Mouse (Mus musculus) left cerebral cortex, adult 9 months (tissue): ENCODE results near the gene Prkra.

Source experiments
- DNase-seq, 2 experiments: peaks; one replicate each; pipeline ENCODE4 v3.0.0; 2022; ENCODE audit warnings: low spot score in 2 of 2

Prkra gene

DNA sequence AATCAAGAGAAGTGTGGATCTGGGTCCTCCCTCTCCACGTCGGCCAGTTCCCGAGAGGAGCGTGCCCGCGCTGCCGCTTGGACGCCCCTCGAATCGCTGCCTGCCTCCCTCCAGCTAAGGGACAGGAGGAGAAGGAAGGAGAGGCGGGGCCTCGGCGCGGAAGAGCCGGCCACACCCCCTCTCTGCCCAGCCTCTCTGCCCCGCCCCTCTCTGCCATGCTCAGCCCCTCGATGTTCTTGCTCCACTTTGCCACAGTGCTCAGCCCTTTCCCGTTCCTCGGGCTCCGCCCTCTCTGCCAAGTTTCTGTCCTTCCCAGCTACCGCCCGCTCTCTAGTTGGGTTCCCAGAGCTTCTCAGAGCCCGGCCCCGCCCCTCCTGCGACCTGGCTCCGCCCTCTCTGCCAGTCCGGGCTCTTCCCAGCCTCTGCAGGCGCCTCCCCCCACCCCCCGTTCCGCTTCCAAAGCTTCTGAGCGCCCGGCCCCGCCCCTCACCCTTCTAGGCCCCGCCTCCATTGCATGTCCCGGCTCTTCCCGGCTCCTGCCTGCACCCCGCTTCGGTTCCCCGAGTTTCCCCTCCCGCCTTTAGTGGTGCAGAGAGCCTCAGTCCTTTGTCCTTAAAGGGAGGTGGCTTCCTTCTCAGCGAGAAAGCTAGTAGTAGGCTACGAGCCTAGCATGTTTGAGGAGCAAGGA lies at the start of gene Prkra, which contains the start of gene Pjvk:
Gene Prkra, minus strand, starts transcription at position 133 of the 688 bp plus-strand sequence.
Gene Pjvk, plus strand, starts transcription at position 594 of the 688 bp plus-strand sequence.
- peak; percentile 94 for DNase-seq

DNA sequence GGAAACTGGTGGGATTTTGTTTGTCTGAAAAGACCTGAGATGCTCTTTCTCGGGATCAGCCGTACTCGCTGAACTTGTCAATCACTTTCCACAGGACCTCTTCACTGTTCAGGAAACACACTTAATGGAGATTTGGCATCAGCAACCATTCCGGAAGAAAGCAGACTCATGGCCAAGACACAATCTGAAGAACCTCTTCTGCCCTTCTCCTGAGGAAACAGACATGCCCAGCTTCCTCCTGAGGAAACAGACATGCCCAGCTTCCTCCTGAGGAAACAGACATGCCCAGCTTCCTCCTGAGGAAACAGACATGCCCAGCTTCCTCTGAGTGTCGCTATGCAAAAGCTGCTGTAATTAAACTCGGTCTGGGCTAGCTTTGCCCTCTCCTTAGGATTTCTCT lies 47.5 kb upstream of the Prkra start:
- no peak for DNase-seq

DNA sequence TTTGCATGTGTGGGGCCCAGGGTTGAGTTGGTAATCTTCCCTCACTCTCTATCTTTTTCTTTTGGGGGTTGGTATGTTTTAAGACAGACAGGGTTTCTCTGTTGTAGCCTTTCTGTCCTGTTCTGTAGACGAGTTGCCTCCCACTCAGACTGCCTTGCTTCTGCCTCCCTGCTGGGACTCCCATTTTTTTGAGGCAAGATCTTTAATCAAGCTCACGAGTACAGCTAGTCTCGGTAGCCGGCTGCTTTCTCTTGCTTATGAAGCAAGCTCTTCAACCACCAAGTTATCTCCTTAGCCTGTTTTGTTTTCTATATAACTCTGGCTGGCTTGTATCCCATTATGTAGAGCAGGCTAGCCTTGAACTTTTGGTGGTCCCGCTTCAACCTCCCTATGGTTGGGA lies 46.0 kb upstream of the Prkra start:
- no peak for DNase-seq

DNA sequence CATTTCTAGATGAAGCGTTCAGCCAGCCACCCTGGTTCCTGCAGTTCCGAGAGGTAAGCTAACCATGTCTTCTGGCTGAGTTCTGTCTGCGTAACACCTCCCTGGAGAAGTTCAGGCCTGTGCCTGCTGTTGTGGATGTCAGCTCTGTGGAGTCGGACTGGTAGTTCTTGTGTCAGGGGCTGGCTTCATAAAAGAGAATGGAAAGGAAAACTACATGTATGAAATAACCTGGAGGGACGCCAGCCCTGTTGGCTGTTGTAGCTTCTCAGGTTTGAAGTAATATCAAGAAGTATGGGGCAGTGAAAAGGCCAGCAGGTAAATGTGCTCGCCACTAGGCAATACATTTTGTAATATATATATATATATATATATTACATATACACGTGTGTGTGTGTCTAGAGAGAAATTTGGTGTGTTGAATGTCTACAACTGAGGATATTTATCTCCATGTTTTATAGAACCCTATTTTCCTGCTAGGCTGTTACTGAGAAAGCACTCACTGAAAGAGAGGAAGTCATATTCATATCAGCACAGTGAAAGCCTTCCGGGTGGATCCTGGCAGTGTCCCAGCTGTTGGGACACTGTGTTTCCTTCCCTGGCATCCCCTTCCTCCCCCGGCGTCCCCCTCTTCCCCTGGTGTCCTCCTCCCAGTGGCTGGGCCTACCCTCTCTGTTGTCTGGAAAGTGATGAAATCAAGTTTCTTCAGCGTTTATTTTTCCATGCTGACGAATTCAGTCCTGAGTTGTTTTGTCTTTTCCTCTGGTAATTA lies 42.8 kb upstream of the Prkra start:
- no peak for DNase-seq

DNA sequence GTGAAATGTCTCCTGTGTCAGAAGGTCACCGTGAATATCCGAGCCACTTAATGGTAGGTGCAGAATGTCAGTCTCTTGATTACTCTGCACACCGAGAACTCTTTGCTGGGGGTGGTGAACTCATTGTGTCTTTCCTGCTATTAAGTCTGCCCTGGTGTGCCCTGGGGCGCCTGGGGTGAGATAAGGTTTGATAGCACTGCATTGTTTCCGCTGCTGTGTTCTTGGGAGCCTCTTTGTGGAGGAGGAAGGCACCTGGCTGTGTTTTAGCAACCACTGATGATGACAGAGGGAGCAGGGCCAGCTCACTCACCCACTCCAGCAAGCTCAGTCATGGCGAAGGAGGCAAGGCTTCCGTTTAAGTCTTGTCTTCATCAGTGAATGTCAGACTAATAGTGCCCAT lies 40.3 kb upstream of the Prkra start:
- no peak for DNase-seq

DNA sequence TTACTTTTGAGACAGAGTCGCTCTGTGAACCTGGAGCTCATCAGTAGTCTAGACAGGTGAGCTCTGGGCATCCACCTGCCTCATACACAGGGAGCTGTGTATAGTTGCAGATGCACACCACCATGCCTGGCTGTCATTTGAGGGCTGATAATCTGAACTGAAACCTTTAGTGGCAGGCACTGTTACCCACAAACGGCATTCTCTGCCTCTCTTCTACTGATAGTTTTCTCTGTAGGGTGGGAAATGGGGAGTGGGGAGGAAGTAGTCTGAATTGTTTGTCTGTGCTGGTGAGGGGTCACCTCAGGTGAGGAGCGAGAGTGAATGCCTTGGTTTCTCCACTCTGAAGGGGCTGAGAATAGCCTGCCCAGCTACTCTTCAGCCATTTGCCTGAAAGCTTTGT lies 39.8 kb upstream of the Prkra start:
- DNase-seq, result no peak

DNA sequence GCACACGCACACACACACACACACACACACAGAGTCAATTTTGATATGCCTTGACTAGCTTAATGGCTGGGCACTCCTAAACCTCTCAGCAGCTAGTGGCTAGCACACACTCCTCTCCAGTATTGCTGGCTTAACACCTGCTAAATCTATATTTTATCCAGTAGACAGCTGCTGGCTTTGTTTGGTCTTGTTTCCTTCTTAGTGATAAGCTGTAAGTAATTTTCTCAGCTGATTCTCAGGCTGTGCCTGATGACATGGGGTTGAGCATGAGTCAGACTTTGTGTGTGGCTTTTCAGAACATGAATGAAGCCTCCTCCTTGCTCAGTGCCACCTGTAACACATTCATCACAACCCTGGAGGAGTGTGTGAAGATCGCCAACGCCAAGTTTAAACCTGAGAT lies 39.2 kb upstream of the Prkra start:
- DNase-seq, result no peak

DNA sequence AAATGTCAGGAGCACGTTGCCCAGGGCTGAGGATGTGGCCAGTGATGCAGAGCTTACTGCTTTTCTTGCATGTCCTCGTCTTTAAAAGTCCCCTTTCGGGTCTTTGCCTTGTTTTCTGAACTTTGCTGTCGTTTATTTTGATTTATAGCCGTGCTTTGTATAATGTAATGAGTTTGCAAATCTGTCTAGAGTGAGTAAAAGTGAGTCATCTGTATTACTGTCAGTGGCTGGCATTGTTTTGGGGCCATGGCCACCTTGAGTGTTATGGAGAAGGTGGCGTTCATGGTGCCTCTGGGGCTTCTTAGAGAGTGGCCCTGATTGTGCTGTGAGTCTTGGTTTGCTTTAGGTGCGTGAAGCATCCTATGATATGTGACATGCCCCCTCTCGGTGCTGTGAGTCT lies 34.5 kb upstream of the Prkra start:
- DNase-seq, result no peak

DNA sequence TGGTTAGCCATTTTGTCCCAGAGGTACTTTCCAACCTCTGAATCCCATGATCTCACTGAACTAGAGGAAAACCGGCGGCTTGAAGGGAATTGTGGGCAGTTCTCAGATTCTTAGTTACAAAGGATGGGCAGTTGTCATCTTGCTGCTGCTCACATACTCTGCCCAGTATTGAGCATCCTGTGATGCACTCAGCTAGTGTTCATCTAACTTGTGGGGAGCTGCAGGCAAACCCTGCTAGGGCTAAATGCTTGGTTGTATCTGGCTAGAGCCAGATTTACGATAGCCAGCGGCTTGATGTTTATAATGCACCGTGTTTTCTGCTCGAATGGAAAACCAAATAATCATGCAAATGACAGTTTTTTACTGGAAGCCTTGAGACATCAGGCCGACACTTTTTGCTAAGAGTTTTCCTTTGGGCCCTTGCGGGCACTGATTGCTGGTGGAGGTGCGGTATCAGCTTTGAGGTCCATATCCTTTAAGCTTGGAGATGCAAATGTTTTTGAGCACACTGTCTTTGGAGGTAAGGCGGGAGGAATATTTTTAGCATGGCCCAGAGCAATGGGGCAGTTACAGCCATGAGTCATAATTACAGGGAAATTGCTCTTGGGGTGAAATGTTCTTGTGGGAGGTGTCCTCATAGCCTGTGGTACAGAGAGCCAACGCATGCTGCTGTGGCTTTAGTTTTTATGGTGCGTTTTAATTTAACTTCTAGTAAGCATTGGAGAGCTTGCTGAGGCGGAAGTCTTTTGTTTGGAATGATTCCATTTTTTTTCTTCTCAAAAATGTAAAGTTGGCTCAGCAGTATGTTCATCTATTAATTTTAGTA lies 28.8 kb upstream of the Prkra start:
- DNase-seq, result no peak

DNA sequence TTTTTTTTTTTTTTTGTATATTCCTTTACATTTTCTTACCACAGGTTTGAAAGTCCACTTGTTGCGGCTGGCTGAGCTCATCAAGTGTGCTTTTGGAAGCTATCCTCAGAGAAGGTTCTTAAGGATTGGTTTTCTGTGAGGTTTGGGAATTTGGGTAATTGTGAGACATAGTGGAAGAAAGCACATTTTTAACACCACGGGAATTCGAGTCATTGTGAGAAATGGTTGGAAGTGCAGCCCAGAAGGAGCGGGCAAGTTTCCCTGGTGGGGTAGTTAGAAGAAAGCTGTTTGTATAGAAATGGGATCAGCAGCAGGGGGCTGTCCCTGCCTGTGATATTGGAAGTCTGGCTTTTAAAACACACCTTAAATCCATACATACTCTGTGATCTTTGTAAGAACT lies 28.1 kb upstream of the Prkra start:
- no peak for DNase-seq

DNA sequence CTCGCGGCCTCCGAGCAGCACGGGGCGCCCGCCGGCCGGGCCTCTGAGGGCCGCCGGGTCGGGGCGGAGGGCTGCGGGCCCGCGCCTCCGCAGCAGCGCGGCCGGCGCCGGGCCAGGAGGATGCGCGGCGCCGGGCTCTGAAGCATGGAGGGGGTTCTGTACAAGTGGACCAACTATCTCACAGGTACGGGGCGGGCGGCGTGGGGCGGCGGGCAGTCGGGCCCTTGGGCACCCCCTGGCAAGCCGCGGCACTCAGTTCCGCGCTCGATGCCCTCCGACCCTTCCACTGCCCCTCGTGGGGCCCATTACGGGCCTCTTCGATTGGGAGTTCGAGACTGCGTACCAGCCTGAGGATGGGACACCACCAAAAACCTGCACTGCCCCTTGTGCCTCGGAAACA lies 27.6 kb upstream of the Prkra start:
- DNase-seq, result no peak

DNA sequence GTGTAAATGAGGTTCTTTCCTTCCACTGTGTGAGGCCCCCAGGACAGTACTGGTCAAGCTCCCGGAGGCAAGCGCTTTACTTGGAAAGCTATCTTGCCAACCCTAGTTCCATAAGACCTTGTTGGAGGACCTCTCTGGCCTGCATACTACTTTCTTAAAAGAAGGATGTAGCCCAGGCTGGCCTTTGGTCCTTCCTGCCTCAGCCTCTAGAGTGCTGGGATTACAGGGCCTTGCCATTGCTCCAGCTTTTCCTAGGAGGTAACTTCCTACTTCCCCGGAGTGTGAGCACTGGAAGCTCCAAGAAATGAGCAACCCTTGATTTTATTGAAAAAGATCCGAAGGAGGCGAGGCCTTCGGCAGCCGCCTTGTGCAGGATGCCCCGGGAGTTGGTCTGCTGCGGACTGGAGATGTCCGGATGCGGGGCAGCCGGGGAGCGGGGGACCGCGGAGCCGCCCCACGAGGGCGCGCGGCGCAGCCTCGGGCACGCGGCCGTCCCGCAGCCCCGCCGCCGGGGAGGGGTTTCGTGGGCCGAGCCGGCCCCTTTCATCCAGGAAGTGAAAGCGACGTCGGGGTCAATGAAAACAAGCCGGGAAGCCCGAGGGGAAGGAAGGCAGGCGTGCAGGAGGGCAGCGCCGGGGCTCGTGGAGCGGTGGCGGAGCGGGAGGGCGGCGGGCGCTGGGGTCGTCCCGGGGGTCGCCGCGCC lies 27.1 kb upstream of the Prkra start, which contains the start of gene Plekha3:
Gene Plekha3, plus strand, starts transcription at position 557 of the 703 bp plus-strand sequence.
- DNase-seq, result peak; percentile 36 to 80

DNA sequence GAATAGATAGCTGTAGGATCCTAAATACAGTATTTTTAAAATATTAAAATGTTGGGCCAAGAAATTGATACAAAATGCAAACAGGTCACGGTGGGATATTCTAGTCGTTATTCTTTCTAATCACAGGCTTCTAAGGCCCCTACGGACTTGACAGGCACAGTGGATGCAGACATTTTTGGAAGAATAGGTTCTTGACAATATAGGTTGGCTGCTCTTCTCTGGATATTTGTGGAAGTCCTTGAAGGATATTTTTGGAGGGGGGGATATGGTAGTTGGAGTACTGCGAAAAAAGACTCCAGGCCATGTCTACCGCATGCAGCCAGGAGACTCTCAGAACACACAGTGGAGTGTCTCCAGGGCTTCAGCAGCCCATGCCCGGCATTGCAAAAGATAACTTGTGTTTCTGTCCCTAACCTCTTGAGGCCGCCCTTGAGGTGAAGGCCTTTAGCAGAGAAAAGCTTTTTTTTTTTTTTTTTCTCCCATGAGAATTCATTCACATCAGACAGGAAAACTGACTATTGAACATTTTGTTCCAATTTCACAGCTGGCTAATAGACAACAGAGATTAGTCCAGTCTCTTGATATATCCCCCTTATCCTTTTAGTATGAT lies 25.8 kb upstream of the Prkra start:
- no peak for DNase-seq

DNA sequence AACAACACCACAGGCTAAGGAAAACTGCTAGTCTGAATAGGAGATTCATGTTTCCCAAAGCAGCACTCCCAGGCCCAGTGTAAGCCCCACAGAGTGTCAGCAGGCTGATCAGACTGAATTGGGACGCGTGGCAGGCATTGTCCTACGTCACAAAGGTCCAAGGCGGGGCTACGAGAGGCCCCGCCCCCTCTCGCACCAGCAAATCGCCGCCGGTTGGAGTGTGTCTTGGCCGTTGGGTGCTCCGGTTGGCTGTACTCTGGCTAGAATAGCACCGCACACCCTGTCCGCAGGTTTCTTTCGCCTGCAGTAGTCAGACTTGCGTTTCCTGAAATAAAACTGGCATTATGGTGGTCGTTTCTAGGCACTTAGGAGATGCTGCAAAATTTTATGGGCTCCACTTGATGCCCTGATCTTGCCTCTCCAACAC lies 25.2 kb upstream of the Prkra start, which contains the start of gene Fkbp7:
Gene Fkbp7, minus strand, starts transcription at position 151 of the 427 bp plus-strand sequence.
- DNase-seq, result peak; percentile 66 to 91

DNA sequence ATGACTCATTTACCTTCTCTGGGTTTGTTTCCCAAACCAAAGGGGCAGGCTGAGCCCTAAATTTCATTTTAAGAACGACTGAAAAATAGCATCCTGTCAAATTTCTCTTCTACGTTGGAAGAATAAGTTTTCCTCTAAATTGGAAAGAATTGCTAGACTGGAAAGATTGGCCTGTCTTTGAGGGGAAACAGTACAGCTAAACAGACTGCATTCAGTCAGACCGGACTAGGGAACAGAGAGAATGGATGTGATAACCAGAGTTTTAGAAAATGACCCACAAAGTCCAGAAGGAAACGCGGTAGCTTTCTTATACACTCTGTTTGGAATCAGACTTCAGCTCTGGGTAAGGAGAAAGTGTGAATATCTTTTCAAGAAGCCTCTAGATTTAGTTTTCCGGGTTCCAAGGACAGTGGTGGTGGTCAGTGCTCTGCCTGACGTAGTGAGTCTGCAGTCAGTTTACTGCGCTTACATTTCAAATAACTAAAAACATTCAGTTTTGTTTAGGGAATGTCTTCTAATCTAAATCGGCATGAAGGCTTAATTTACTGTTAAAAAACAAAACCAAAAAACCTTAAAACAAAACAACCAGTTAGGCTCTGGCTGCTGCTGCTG lies 24.4 kb upstream of the Prkra start:
- DNase-seq, result no peak

DNA sequence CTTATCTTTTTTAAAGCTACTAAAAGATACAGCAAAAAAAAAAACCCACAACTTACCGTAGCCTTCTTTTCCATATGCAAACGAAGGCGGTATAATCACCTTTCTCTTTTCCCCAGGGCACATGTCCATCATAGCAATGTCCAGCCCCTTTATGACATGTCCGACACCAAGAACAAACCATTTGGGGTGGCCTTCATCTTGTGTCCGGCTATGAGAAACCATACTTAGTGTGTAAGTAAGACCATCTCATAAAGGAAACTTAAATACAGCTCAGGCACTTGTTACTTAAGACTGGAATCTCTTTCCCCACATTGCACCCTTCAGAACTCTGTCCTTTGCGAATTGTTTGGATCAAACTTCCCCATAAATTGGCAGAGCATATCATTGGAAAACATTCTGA lies 23.8 kb upstream of the Prkra start:
- no peak for DNase-seq

DNA sequence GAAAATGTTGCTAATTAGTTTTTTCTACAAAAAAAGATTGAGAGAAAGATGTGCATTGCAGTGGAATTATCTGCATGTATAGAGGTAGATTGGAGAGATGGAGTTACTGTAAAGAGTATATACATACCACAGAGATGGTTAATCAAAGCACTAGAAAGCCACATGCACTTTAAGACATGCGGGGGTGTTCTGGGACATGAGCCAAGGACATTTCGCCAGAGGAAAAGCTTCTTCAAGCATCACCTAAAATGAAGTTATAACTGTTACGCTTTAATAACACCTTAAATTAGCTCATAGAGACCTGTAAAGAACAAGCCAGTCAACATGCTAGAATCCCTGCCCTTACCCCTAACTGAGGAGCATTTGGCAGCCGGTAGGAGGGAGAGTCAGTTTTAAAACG lies 19.4 kb upstream of the Prkra start:
- no peak for DNase-seq

DNA sequence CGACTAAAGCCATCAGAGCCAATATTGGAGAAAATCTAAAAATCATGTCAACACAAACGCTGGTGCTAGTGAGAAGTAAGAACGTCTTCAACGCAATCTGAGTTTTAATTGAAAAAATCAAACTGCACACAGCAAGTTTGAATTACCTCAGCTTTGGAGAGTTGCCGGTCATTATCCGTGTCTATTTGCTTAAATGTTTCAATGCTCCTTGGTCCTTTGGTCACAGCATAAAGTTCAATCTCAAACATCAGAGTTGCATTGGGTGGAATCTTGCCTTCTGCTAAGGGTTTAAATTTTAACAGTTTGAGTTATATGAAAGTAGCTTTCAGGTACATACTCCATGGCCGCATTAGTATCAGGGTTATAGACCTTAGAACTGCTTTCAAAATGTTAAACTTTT lies 17.7 kb upstream of the Prkra start:
- DNase-seq, result no peak

DNA sequence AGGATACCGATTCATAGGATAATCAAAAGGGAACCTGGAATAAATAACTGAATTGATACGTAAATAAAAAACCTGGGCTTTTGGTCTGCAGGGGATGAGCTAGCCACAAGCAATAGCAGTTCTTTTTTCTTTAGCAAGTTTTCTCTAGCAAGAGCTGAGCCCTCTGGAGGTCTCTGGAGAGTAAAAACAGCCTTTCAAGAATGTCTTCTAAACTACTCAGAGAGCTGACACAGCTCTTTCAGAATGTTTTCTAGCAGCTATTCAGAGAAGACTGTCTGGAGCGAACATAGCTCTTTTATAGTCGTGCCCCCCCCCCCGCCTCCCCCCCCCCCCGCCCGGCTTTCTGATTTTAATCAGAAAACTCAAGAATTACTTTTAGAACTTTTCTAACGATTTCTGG lies 11.6 kb upstream of the Prkra start:
- DNase-seq, result no peak

DNA sequence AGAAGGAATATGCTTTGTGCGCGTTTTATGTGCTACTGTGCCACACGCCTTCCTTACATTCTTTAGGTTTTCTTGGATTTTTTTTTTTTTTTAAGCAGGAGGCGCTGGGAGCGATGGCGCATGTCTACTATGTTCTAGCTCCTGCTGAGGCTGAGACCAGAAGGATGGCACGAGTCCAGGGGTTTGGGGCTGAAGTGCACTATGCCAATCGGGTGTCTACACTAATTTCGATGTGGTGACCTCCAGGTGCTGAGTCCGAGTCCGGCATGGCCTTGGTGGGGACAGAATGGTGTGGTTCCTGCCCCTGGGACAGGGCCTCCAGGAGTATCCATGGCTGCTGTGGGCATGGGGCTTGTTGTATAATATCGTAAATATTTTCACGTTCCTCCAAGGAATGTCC lies 10.7 kb upstream of the Prkra start:
- DNase-seq, result no peak

DNA sequence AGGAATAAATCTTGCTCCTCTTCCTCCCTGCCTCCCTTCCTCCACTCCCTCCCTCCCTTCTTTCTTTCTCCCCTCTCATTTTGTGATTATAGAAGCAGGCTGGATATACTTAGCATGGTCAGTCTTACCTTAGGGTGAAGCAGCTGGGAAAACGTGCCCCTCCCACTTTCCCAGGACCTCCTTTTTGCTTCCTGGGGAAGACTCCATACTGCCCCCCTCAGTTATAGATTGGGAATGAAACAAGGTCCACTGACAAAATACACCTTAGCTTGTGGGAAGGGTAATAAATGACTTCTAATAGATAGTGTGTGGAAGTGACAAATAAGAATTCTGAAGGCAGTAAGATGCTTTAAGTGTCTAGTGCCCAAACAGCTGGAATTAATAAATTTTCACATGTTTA lies 8.2 kb upstream of the Prkra start:
- DNase-seq, result no peak
